Comparison of ENCODE assay signal across 8 mouse cellular contexts in genomic region chr11:76944839-76945238, GRCm38 (mm10). TPM values are rescaled to one million over a fixed set of nuclear protein-coding genes. Genes with fewer than 3 reads are reported as not detected.
DNase-seq lines count a peak whose midpoint lies in the region; ATAC-seq and TF ChIP-seq lines count a peak whose summit lies in the region.

No protein-coding gene starts in this region.

- 64% methylated on average over 5 of the region's 6 CpGs for WGBS in liver, embryonic 13.5 days (ENCODE audit: insufficient replicate concordance)
- 73% methylated on average over 6 of the region's 6 CpGs for WGBS in thymus, adult 2 months

- H3K36me3 ChIP-seq in testis, adult 2 months (ENCODE audit: control insufficient read depth, insufficient read depth, low read length), result no peaks in the 10 kb centered on the region
- peaks cover 14% of the 10 kb centered on the region; the same call in 1 of the 2 replicates for H3K36me3 ChIP-seq in liver, embryonic 13.5 days
- H3K36me3 ChIP-seq in thymus, adult 2 months (ENCODE audit: control insufficient read depth, insufficient read depth, low read length), result no peaks in the 10 kb centered on the region

- H3K9ac ChIP-seq in liver, embryonic 13.5 days, result peak overlapping the region; percentile 82

- no peaks in the 10 kb centered on the region for H3K9me3 ChIP-seq in liver, embryonic 13.5 days (replicated peaks)

- H3K4me3 ChIP-seq in gastrocnemius, adult 2 months, result peak overlapping the region; percentile 90
- no peak overlapping the region; the same call in 1 of the 2 replicates for H3K4me3 ChIP-seq in testis, adult 2 months (ENCODE audit: control insufficient read depth, low read depth, low read length)
- peak overlapping the region; percentile 82 for H3K4me3 ChIP-seq in liver, embryonic 13.5 days (replicated peaks)
- no peak overlapping the region for H3K4me3 ChIP-seq in thymus, adult 2 months (ENCODE audit: control insufficient read depth, insufficient read depth, low read length)

- intact Hi-C loops in gastrocnemius, adult 2 months (cut with DNase I), result no loop called here

- no peak for DNase-seq in gastrocnemius, adult 2 months
- DNase-seq in gastrocnemius, postnatal 4 days (ENCODE audit: low spot score in 2 of 2), result no peak
- DNase-seq in testis, postnatal 14 days (ENCODE audit: low spot score), result no peak
- DNase-seq in liver, embryonic 13.5 days, result no peak
- DNase-seq in adrenal gland, postnatal 14 days, result no peak
- no peak for DNase-seq in thymus, adult 2 months

- TF ChIP-seq POLR2A in testis, adult 2 months (IDR thresholded peaks at IDR 0.05; ENCODE audit: control insufficient read depth, low read depth, low read length), result no peak
- TF ChIP-seq POLR2A in thymus, adult 2 months (IDR thresholded peaks at IDR 0.05; ENCODE audit: control insufficient read depth, extremely low read depth, insufficient read depth, low read length, poor library complexity), result no peak

- peak overlapping the region; percentile 92 for H3K27ac ChIP-seq in gastrocnemius, adult 2 months
- H3K27ac ChIP-seq in testis, adult 2 months (ENCODE audit: control insufficient read depth, insufficient read depth, low read depth, low read length), result peak overlapping the region; percentile 58; the same call in 1 of the 2 replicates
- no peak overlapping the region; the same call in 1 of the 2 replicates for H3K27ac ChIP-seq in liver, embryonic 13.5 days
- no peak overlapping the region for H3K27ac ChIP-seq in thymus, adult 2 months (ENCODE audit: control insufficient read depth, insufficient read depth, low read length)

- no peak for TF ChIP-seq CTCF in gastrocnemius, adult 2 months (IDR thresholded peaks at IDR 0.05)
- TF ChIP-seq CTCF in testis, adult 2 months (IDR thresholded peaks at IDR 0.05; ENCODE audit: control insufficient read depth, insufficient read depth, insufficient replicate concordance, low read depth, low read length), result no peak
- no peak for TF ChIP-seq CTCF in thymus, adult 2 months (IDR thresholded peaks at IDR 0.05; ENCODE audit: borderline replicate concordance, control insufficient read depth, extremely low read depth, insufficient read depth, low read length, poor library complexity)

- peaks cover 5% of the 10 kb centered on the region for H3K4me1 ChIP-seq in testis, adult 2 months (ENCODE audit: control insufficient read depth, insufficient read depth, low read length)
- H3K4me1 ChIP-seq in liver, embryonic 13.5 days (replicated peaks), result peaks cover 17% of the 10 kb centered on the region
- peaks cover 5% of the 10 kb centered on the region for H3K4me1 ChIP-seq in thymus, adult 2 months (replicated peaks; ENCODE audit: control insufficient read depth, insufficient read depth, low read length)

- peak overlapping the region; percentile 88 for H3K4me2 ChIP-seq in liver, embryonic 13.5 days

- ATAC-seq in liver, embryonic 13.5 days (ENCODE audit: low read depth), result no peak
- ATAC-seq in erythroid progenitor cell, adult 5-6 weeks (replicated peaks; ENCODE audit: low FRiP score, poor library complexity, severe bottlenecking), result no peak

- H3K27me3 ChIP-seq in testis, adult 2 months (ENCODE audit: control insufficient read depth, insufficient read depth, low read length), result no peaks in the 10 kb centered on the region
- no peaks in the 10 kb centered on the region for H3K27me3 ChIP-seq in liver, embryonic 13.5 days
- no peaks in the 10 kb centered on the region for H3K27me3 ChIP-seq in thymus, adult 2 months (ENCODE audit: control insufficient read depth, insufficient read depth, low read length)

RNA-seq across cellular contexts. Expression of gene Blmh, which starts 20.2 kb away (rescaled TPM):
- 10 to 100 TPM; 27.2 to 35.2 TPM for total RNA-seq in gastrocnemius, adult 2 months (2021)
- total RNA-seq in gastrocnemius, postnatal 4 days (2021), result 10 to 100 TPM; 70.3 to 70.9 TPM
- polyA plus RNA-seq in testis, adult 2 months (2012; rRNA removed), result 7.2 and 7.3 TPM in 2 replicates
- 61.8 and 66.9 TPM in 2 replicates for polyA plus RNA-seq in liver, embryonic 13.5 days (2015; fragmentation: Nextera tagmentation; extraction: Ambion mirVana)
- 11.2 and 16.8 TPM in 2 replicates for total RNA-seq in erythroid progenitor cell, adult 5-6 weeks (2015; ENCODE audit: low replicate concordance)
- total RNA-seq in erythroid progenitor cell, adult 5-6 weeks (2017; ENCODE audit: low replicate concordance), result 30.4 and 38.4 TPM in 2 replicates
- total RNA-seq in adrenal gland, postnatal 14 days (2021), result 54.2 and 56.1 TPM in 2 replicates
- polyA plus RNA-seq in thymus, adult 2 months (2012; rRNA removed), result 22.1 and 22.7 TPM in 2 replicates

RNA-seq across cellular contexts. Expression of gene Tmigd1, which starts 42.9 kb away (rescaled TPM):
- under 1 TPM in 1 of 2 experiments, not detected in 1; 0.26 TPM for total RNA-seq in gastrocnemius, adult 2 months (2021)
- total RNA-seq in gastrocnemius, postnatal 4 days (2021), result under 1 TPM; 0.26 to 0.42 TPM
- not detected in 2 replicates for polyA plus RNA-seq in testis, adult 2 months (2012; rRNA removed)
- polyA plus RNA-seq in liver, embryonic 13.5 days (2015; fragmentation: Nextera tagmentation; extraction: Ambion mirVana), result not detected in 2 replicates
- not detected in 2 replicates for total RNA-seq in erythroid progenitor cell, adult 5-6 weeks (2015; ENCODE audit: low replicate concordance)
- total RNA-seq in erythroid progenitor cell, adult 5-6 weeks (2017; ENCODE audit: low replicate concordance), result not detected in 2 replicates
- total RNA-seq in adrenal gland, postnatal 14 days (2021), result 0.78 and 1.3 TPM in 2 replicates
- polyA plus RNA-seq in thymus, adult 2 months (2012; rRNA removed), result 0.11 and 0.46 TPM in 2 replicates

RNA-seq across cellular contexts. Expression of gene Slc6a4, which starts 53.6 kb away (rescaled TPM):
- total RNA-seq in gastrocnemius, adult 2 months (2021), result under 1 TPM; 0.17 to 0.20 TPM
- 1 to 10 TPM; 1.5 to 2.9 TPM for total RNA-seq in gastrocnemius, postnatal 4 days (2021)
- 1.0 and 1.7 TPM in 2 replicates for polyA plus RNA-seq in testis, adult 2 months (2012; rRNA removed)
- polyA plus RNA-seq in liver, embryonic 13.5 days (2015; fragmentation: Nextera tagmentation; extraction: Ambion mirVana), result 2.1 and 2.4 TPM in 2 replicates
- 2.2 TPM in 1 of 2 replicates, not detected in the other for total RNA-seq in erythroid progenitor cell, adult 5-6 weeks (2015; ENCODE audit: low replicate concordance)
- not detected in 2 replicates for total RNA-seq in erythroid progenitor cell, adult 5-6 weeks (2017; ENCODE audit: low replicate concordance)
- 37.1 and 38.4 TPM in 2 replicates for total RNA-seq in adrenal gland, postnatal 14 days (2021)
- polyA plus RNA-seq in thymus, adult 2 months (2012; rRNA removed), result 5.9 and 6.5 TPM in 2 replicates

Comparison
In these comparisons a context has a peak if more than half of its experiments do, and no peak if none do; other contexts are left out.
1. H3K27ac ChIP-seq: peak in gastrocnemius, adult 2 months (single experiment) and testis, adult 2 months (single experiment); none in liver, embryonic 13.5 days (single experiment) and thymus, adult 2 months (single experiment).
2. H3K4me3 ChIP-seq: peak in gastrocnemius, adult 2 months (single experiment) and liver, embryonic 13.5 days (single experiment); none in testis, adult 2 months (single experiment) and thymus, adult 2 months (single experiment).